Mouse (Mus musculus): ENCODE results near the gene Ctps. TPM values are rescaled to one million over a fixed set of nuclear protein-coding genes. Genes with fewer than 3 reads are reported as not detected.
A peak's percentile ranks its signal among the peaks of the same experiment; 100 is the strongest.
"Not testable (repeated sequence)": the region's sequence is repeated elsewhere in the genome, so short reads cannot be mapped to it uniquely, and the experiment has no call there.

Gene Ctps
- polyA plus RNA-seq, 1 experiment from 2014 or later: 107 TPM

GRCm38 (mm10) chr4:120606941-120607340, 36.9 kb upstream of the Ctps start:
- Histone ChIP-seq H3K27me3 (ENCODE audit: control insufficient read depth, insufficient read depth, low read length) (no peaks in the 10 kb centered on the region), H3K36me3 (ENCODE audit: control insufficient read depth, insufficient read depth, low read length) (no peaks in the 10 kb centered on the region), H3K27ac (ENCODE audit: low read depth, low read length) (no peak overlapping the region), H3K9ac (ENCODE audit: low read depth, low read length) (no peak overlapping the region), H3K9me3 (replicated peaks; ENCODE audit: control insufficient read depth, low read length) (no peaks in the 10 kb centered on the region), H3K4me1 (ENCODE audit: control insufficient read depth, insufficient read depth, low read length) (peaks cover 10% of the 10 kb centered on the region), H3K4me2 (no peak overlapping the region), H3K4me3 (ENCODE audit: low read depth, low read length) (no peak overlapping the region)
- ATAC-seq (replicated peaks; ENCODE audit: insufficient number of reproducible peaks, low FRiP score, low TSS enrichment): no peak
- 57% methylated on average over 2 of the region's 3 CpGs for WGBS (ENCODE audit: insufficient replicate concordance)

- Histone ChIP-seq H3K9me3 (replicated peaks; ENCODE audit: control insufficient read depth, low read length) (no peaks in the 10 kb centered on the region), H3K27ac (ENCODE audit: low read depth, low read length) (no peak overlapping the region), H3K4me3 (ENCODE audit: low read depth, low read length) (no peak overlapping the region), H3K36me3 (ENCODE audit: control insufficient read depth, insufficient read depth, low read length) (no peaks in the 10 kb centered on the region), H3K27me3 (ENCODE audit: control insufficient read depth, insufficient read depth, low read length) (no peaks in the 10 kb centered on the region), H3K4me1 (ENCODE audit: control insufficient read depth, insufficient read depth, low read length) (no peaks in the 10 kb centered on the region), H3K9ac (ENCODE audit: low read depth, low read length) (no peak overlapping the region), H3K4me2 (no peak overlapping the region)
- no peak for ATAC-seq (replicated peaks; ENCODE audit: insufficient number of reproducible peaks, low FRiP score, low TSS enrichment)
- WGBS (ENCODE audit: insufficient replicate concordance): 77% methylated on average over 3 of the region's 3 CpGs
Observed at GRCm38 (mm10) chr4:120602669-120603068, 32.6 kb upstream of the Ctps start.

- no peak for ATAC-seq (replicated peaks; ENCODE audit: insufficient number of reproducible peaks, low FRiP score, low TSS enrichment)
- no peak overlapping the region for H3K4me3 ChIP-seq (ENCODE audit: low read depth, low read length)
- H3K27ac ChIP-seq (ENCODE audit: low read depth, low read length): no peak overlapping the region
Observed at GRCm38 (mm10) chr4:120601774-120602173, 31.7 kb upstream of the Ctps start.

GRCm38 (mm10) chr4:120598922-120599321, 28.8 kb upstream of the Ctps start:
- H3K36me3 ChIP-seq (ENCODE audit: control insufficient read depth, insufficient read depth, low read length): no peaks in the 10 kb centered on the region
- H3K9me3 ChIP-seq (replicated peaks; ENCODE audit: control insufficient read depth, low read length): no peaks in the 10 kb centered on the region
- 20% methylated on average over 2 of the region's 2 CpGs for WGBS (ENCODE audit: insufficient replicate concordance)
- no peak overlapping the region for H3K4me2 ChIP-seq
- no peaks in the 10 kb centered on the region for H3K4me1 ChIP-seq (ENCODE audit: control insufficient read depth, insufficient read depth, low read length)
- no peak overlapping the region for H3K9ac ChIP-seq (ENCODE audit: low read depth, low read length)
- no peak overlapping the region for H3K4me3 ChIP-seq (ENCODE audit: low read depth, low read length)
- H3K27ac ChIP-seq (ENCODE audit: low read depth, low read length): no peak overlapping the region
- ATAC-seq (replicated peaks; ENCODE audit: insufficient number of reproducible peaks, low FRiP score, low TSS enrichment): no peak
- H3K27me3 ChIP-seq (ENCODE audit: control insufficient read depth, insufficient read depth, low read length): no peaks in the 10 kb centered on the region

More at GRCm38 (mm10) chr4:120601774-120602173, 31.7 kb upstream of the Ctps start:
- Histone ChIP-seq H3K27me3 (ENCODE audit: control insufficient read depth, insufficient read depth, low read length) (no peaks in the 10 kb centered on the region), H3K36me3 (ENCODE audit: control insufficient read depth, insufficient read depth, low read length) (no peaks in the 10 kb centered on the region), H3K9me3 (replicated peaks; ENCODE audit: control insufficient read depth, low read length) (no peaks in the 10 kb centered on the region), H3K9ac (ENCODE audit: low read depth, low read length) (no peak overlapping the region), H3K4me1 (ENCODE audit: control insufficient read depth, insufficient read depth, low read length) (no peaks in the 10 kb centered on the region), H3K4me2 (no peak overlapping the region)
- 75% methylated on average over 1 of the region's 1 CpGs for WGBS (ENCODE audit: insufficient replicate concordance)

- not testable (repeated sequence) for H3K4me2 ChIP-seq; H3K27me3 ChIP-seq (ENCODE audit: control insufficient read depth, insufficient read depth, low read length); H3K4me1 ChIP-seq (ENCODE audit: control insufficient read depth, insufficient read depth, low read length); H3K9me3 ChIP-seq (replicated peaks; ENCODE audit: control insufficient read depth, low read length); H3K4me3 ChIP-seq (ENCODE audit: low read depth, low read length); H3K27ac ChIP-seq (ENCODE audit: low read depth, low read length); ATAC-seq (replicated peaks; ENCODE audit: insufficient number of reproducible peaks, low FRiP score, low TSS enrichment); H3K36me3 ChIP-seq (ENCODE audit: control insufficient read depth, insufficient read depth, low read length); H3K9ac ChIP-seq (ENCODE audit: low read depth, low read length)
- 67% methylated on average over 1 of the region's 1 CpGs for WGBS (ENCODE audit: insufficient replicate concordance)
Observed at GRCm38 (mm10) chr4:120596210-120596609, 26.1 kb upstream of the Ctps start.

GRCm38 (mm10) chr4:120590973-120591372, 20.9 kb upstream of the Ctps start:
- no peaks in the 10 kb centered on the region for H3K4me1 ChIP-seq (ENCODE audit: control insufficient read depth, insufficient read depth, low read length)
- no peak for ATAC-seq (replicated peaks; ENCODE audit: insufficient number of reproducible peaks, low FRiP score, low TSS enrichment)
- H3K4me2 ChIP-seq: no peak overlapping the region
- WGBS (ENCODE audit: insufficient replicate concordance): 85% methylated on average over 4 of the region's 4 CpGs
- no peak overlapping the region for H3K4me3 ChIP-seq (ENCODE audit: low read depth, low read length)
- no peak overlapping the region for H3K27ac ChIP-seq (ENCODE audit: low read depth, low read length)
- peaks cover 10% of the 10 kb centered on the region for H3K27me3 ChIP-seq (ENCODE audit: control insufficient read depth, insufficient read depth, low read length)
- no peaks in the 10 kb centered on the region for H3K36me3 ChIP-seq (ENCODE audit: control insufficient read depth, insufficient read depth, low read length)
- no peaks in the 10 kb centered on the region for H3K9me3 ChIP-seq (replicated peaks; ENCODE audit: control insufficient read depth, low read length)
- H3K9ac ChIP-seq (ENCODE audit: low read depth, low read length): no peak overlapping the region

- peaks cover 10% of the 10 kb centered on the region for H3K27me3 ChIP-seq (ENCODE audit: control insufficient read depth, insufficient read depth, low read length)
- ATAC-seq (replicated peaks; ENCODE audit: insufficient number of reproducible peaks, low FRiP score, low TSS enrichment): peak; percentile 67
- 33% methylated on average over 5 of the region's 5 CpGs for WGBS (ENCODE audit: insufficient replicate concordance)
- no peaks in the 10 kb centered on the region for H3K36me3 ChIP-seq (ENCODE audit: control insufficient read depth, insufficient read depth, low read length)
- H3K27ac ChIP-seq (ENCODE audit: low read depth, low read length): no peak overlapping the region
- no peaks in the 10 kb centered on the region for H3K4me1 ChIP-seq (ENCODE audit: control insufficient read depth, insufficient read depth, low read length)
- no peaks in the 10 kb centered on the region for H3K9me3 ChIP-seq (replicated peaks; ENCODE audit: control insufficient read depth, low read length)
- peak overlapping the region; percentile 36; the same call in 1 of the 2 replicates for H3K9ac ChIP-seq (ENCODE audit: low read depth, low read length)
- H3K4me3 ChIP-seq (ENCODE audit: low read depth, low read length): no peak overlapping the region
- H3K4me2 ChIP-seq: no peak overlapping the region
Observed at GRCm38 (mm10) chr4:120589815-120590422, 19.8 kb upstream of the Ctps start.

- H3K27ac ChIP-seq (ENCODE audit: low read depth, low read length): no peak overlapping the region
- no peaks in the 10 kb centered on the region for H3K36me3 ChIP-seq (ENCODE audit: control insufficient read depth, insufficient read depth, low read length)
- peaks cover 10% of the 10 kb centered on the region for H3K27me3 ChIP-seq (ENCODE audit: control insufficient read depth, insufficient read depth, low read length)
- ATAC-seq (replicated peaks; ENCODE audit: insufficient number of reproducible peaks, low FRiP score, low TSS enrichment): no peak
- no peak overlapping the region for H3K4me2 ChIP-seq
- H3K4me3 ChIP-seq (ENCODE audit: low read depth, low read length): no peak overlapping the region
- 14% methylated on average over 3 of the region's 3 CpGs for WGBS (ENCODE audit: insufficient replicate concordance)
- H3K4me1 ChIP-seq (ENCODE audit: control insufficient read depth, insufficient read depth, low read length): no peaks in the 10 kb centered on the region
- H3K9ac ChIP-seq (ENCODE audit: low read depth, low read length): no peak overlapping the region
- no peaks in the 10 kb centered on the region for H3K9me3 ChIP-seq (replicated peaks; ENCODE audit: control insufficient read depth, low read length)
Observed at GRCm38 (mm10) chr4:120589070-120589469, 19.0 kb upstream of the Ctps start.

- H3K27ac ChIP-seq (ENCODE audit: low read depth, low read length): no peak within 1 kb of the TSS
- peaks cover 10% of the 10 kb centered on the region for H3K27me3 ChIP-seq (ENCODE audit: control insufficient read depth, insufficient read depth, low read length)
- no peaks in the 10 kb centered on the region for H3K9me3 ChIP-seq (replicated peaks; ENCODE audit: control insufficient read depth, low read length)
- 14% methylated on average over 4 of the region's 4 CpGs for WGBS (ENCODE audit: insufficient replicate concordance)
- H3K4me2 ChIP-seq: no peak within 1 kb of the TSS
- H3K4me1 ChIP-seq (ENCODE audit: control insufficient read depth, insufficient read depth, low read length): no peaks in the 10 kb centered on the region
- H3K4me3 ChIP-seq (ENCODE audit: low read depth, low read length): no peak within 1 kb of the TSS
- ATAC-seq (replicated peaks; ENCODE audit: insufficient number of reproducible peaks, low FRiP score, low TSS enrichment): no peak
- no peaks in the 10 kb centered on the region for H3K36me3 ChIP-seq (ENCODE audit: control insufficient read depth, insufficient read depth, low read length)
- H3K9ac ChIP-seq (ENCODE audit: low read depth, low read length): no peak within 1 kb of the TSS
Observed at GRCm38 (mm10) chr4:120588445-120588844, 18.4 kb upstream of the Ctps start, which contains the start of gene Gm8439. TSS of gene Gm8439 (plus strand) at chr4:120588745.

All from heart, embryonic 11.5 days (tissue).